Mouse (Mus musculus) heart, adult 2 months (tissue): ENCODE results near the gene Smad6. TPM values are rescaled to one million over a fixed set of nuclear protein-coding genes. Genes with fewer than 3 reads are reported as not detected.

Experiments used
- DNase-seq, 2 experiments: peaks; one replicate each; pipeline ENCODE4 v3.0.0; 2021
- H3K27ac ChIP-seq: fragments of 200-600 bp; 2 replicates; pipeline ENCODE4 v1.8.1; 2022
- H3K27me3 ChIP-seq: fragments of 200-500 bp; 2 replicates; pipeline ENCODE4 v1.6.1; 2012; ENCODE audit warnings: mild to moderate bottlenecking, low read length, inconsistent platforms, mixed read lengths; ENCODE audit not compliant: control insufficient read depth, insufficient read depth
- H3K36me3 ChIP-seq: fragments of 200-500 bp; 2 replicates; pipeline ENCODE4 v1.6.1; 2012; ENCODE audit warnings: low read length, inconsistent platforms; ENCODE audit not compliant: control insufficient read depth, insufficient read depth
- H3K4me1 ChIP-seq: fragments of 200-500 bp; 2 replicates; pipeline ENCODE4 v1.6.1; 2011; ENCODE audit warnings: low read length; ENCODE audit not compliant: control insufficient read depth, insufficient read depth
- H3K4me3 ChIP-seq: fragments of 200-600 bp; 2 replicates; pipeline ENCODE4 v1.8.1; 2022
- H3K79me2 ChIP-seq: fragments of 200-500 bp; replicated peaks from 2 replicates; pipeline ENCODE4 v1.6.1; 2012; ENCODE audit warnings: mild to moderate bottlenecking, inconsistent platforms, low read length, moderate library complexity, mixed read lengths; ENCODE audit not compliant: control insufficient read depth, insufficient read depth
- H3K9ac ChIP-seq: fragments of 200-500 bp; 2 replicates; pipeline ENCODE4 v1.6.1; 2012; ENCODE audit warnings: low read depth, mild to moderate bottlenecking, control low read depth, inconsistent platforms, low read length, mixed read lengths
- CTCF ChIP-seq: fragments of 200-600 bp; IDR thresholded peaks from 2 replicates; pipeline ENCODE4 v1.8.1; 2022; ENCODE audit warnings: antibody characterized with exemption, mild to moderate bottlenecking, moderate library complexity
- EP300 ChIP-seq: fragments of 200-500 bp; IDR thresholded peaks from 2 replicates; pipeline ENCODE4 v1.6.1; 2011; ENCODE audit warnings: low read depth, low read length, control low read depth; ENCODE audit not compliant: insufficient read depth
- POLR2A ChIP-seq: fragments of 200-500 bp; IDR thresholded peaks from 2 replicates; pipeline ENCODE4 v1.6.1; 2011; ENCODE audit warnings: mild to moderate bottlenecking, low read depth, low read length, control low read depth; ENCODE audit not compliant: insufficient read depth
- WGBS: fragments of 180-500 bp; shearing (Covaris S2); methylation state at CpG from one replicate; pipeline ENCODE4 v1.1.7; 2018; 5-methylcytosine and 5-hydroxymethylcytosine counted together
- intact Hi-C: fragments of 180-260 bp; cut with DNase I; formaldehyde crosslinking; loops from one replicate; pipeline ENCODE4 v1.15.1; 2025
- polyA plus RNA-seq: library from polyadenylated mRNA; depleted of rRNA; stranded (reverse); fragments of >200 nt; gene quantifications from 2 replicates; pipeline ENCODE4 v1.2.3, GENCODE M21; 2012
- total RNA-seq, 2 experiments: library from RNA; stranded (reverse); gene quantifications; 2 replicates each; pipeline ENCODE4 v1.2.3; 2021

The Smad6 gene
- total and polyA plus RNA-seq, 3 experiments: 11.0 to 15.1 (median 14.7) TPM

DNA sequence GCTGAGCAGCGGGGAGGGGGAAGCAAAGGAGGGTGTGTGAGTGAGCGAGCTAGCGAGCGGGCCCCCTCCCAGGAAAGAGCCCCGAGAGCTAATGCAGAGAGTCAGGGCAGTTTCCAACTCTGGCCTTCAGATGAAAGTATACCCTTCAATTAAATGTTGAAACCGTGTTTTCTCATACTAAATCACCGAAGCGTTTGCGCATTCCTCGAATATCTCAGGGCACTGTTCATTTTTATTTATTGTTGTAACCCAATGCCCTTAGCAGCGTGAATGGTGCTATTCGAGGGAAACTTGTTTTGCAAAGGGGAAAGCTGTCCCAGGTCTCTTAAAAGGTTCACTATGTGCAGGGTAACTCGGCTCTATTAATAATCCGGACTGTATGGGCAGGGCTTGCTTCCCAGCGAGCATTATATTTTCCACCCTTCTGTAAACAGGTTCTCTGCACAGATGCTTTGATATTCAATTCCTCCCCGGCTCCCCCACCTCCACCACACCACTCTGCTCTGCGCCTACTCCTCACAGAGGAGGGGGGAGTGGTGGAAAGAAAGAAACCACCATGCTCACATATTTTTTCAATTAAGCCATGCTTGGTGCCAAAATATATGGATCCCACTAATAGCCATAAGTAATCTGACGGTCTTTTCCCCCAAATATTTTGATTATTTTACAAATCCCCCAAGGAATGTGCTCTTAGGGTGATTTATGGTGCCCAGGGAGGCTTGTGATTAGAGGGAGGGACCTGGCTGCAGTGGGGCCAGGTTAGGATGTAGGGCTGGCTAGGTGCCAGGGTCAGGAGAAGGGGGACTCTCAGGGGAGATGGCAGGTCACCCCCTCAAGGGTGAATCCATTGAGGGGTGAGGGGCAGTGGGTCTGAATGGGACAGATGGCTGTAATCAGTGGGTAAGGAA lies 41.4 kb downstream of the Smad6 start:
- H3K4me1 ChIP-seq: peaks cover 32% of the 10 kb centered on the region
- no peak for DNase-seq
- 42% methylated on average over 18 of the region's 18 CpGs for WGBS
- no peaks in the 10 kb centered on the region; the same call in 1 of the 2 replicates for H3K79me2 ChIP-seq
- TF ChIP-seq EP300 (no peak), POLR2A (no peak), CTCF (no peak)
- H3K9ac ChIP-seq: no peak overlapping the region
- H3K27ac ChIP-seq: no peak overlapping the region; the same call in 1 of the 2 replicates
- no peak overlapping the region for H3K4me3 ChIP-seq
- H3K36me3 ChIP-seq: 0 out of 2 replicates have a peak, but pooled peaks cover 2% of the 10 kb centered on the region
- H3K27me3 ChIP-seq: no peaks in the 10 kb centered on the region
- intact Hi-C loops: no loop called here

DNA sequence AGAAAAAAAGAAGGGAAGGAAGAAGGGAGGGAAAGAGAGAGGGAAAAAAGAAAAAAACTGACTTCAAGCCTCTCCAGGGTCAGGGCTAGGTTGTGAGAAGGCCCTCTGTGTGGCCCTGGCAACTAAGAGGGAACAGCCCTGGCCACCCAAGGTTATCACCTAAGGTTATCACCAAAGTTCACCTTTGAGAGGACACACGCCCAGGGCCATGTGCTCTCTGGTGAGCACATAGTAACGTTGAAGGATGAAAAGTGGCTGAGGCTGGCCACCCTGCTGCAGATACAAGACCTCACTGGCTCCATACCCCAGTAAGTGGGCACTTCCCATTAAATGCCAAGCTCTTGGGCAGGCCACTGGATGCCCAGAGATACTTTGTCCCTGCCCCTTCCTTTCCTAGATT lies 42.6 kb downstream of the Smad6 start:
- WGBS: 76% methylated on average over 2 of the region's 2 CpGs
- Histone ChIP-seq H3K27me3 (no peaks in the 10 kb centered on the region), H3K9ac (no peak overlapping the region), H3K27ac (no peak overlapping the region), H3K79me2 (no peaks in the 10 kb centered on the region; the same call in none of the 2 replicates), H3K4me1 (peaks cover 30% of the 10 kb centered on the region), H3K4me3 (no peak overlapping the region), H3K36me3 (no peaks in the 10 kb centered on the region)
- TF ChIP-seq POLR2A: no peak
- TF ChIP-seq EP300: no peak
- TF ChIP-seq CTCF: no peak
- DNase-seq: no peak
- intact Hi-C loops: no loop called here

DNA sequence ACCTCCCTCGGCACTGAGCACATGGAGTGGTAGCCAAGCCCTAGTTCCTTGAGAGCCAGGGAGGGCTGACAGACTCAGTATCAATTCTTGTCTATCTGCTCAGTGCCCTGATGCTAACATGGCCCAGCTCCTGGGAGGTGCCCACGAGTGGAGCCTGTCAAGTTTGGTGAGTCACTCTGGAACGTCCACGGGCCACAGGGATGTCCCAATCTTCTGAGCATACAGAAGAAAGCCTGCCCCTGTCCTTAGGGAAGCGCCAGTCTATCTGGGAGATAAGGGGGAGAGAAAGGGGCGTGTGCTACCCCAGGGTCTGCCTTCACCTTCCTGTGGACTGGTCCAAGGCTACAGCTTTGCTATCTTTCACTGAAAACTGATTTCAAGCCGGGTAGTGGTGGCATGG lies 43.2 kb downstream of the Smad6 start:
- no peak overlapping the region for H3K4me3 ChIP-seq
- TF ChIP-seq EP300: no peak
- no peak for TF ChIP-seq CTCF
- TF ChIP-seq POLR2A: no peak
- peaks cover 30% of the 10 kb centered on the region for H3K4me1 ChIP-seq
- no peak overlapping the region for H3K27ac ChIP-seq
- WGBS: 52% methylated on average over 7 of the region's 7 CpGs
- no peaks in the 10 kb centered on the region; the same call in none of the 2 replicates for H3K79me2 ChIP-seq
- no peak for DNase-seq
- no peaks in the 10 kb centered on the region for H3K27me3 ChIP-seq
- no peak overlapping the region for H3K9ac ChIP-seq
- H3K36me3 ChIP-seq: no peaks in the 10 kb centered on the region
- intact Hi-C loops: no loop called here

DNA sequence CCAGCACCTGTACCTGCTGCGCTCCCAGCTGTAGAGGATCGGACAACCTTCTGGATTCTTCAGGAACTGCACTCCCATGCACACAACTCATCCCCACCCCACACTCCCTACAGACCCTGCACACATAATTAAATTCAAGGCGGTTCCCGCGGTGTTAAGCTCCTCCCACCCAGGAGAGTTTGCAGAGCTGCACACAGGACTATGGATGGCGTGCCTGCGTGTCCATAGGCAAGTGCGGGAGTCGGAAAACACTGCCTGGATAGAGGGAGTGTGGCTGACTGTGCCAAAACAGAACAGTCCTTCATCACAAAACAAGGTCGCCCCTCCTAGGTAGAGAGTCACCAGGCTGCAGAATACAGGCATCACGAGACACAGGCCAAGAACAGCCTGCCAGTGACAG lies 45.9 kb downstream of the Smad6 start:
- Histone ChIP-seq H3K36me3 (no peaks in the 10 kb centered on the region), H3K9ac (0 out of 2 replicates have a peak overlapping the region, but pooled peaks have one; percentile 14), H3K4me1 (peaks cover 26% of the 10 kb centered on the region), H3K27ac (no peak overlapping the region; the same call in 1 of the 2 replicates), H3K4me3 (no peak overlapping the region), H3K79me2 (no peaks in the 10 kb centered on the region; the same call in none of the 2 replicates), H3K27me3 (no peaks in the 10 kb centered on the region)
- DNase-seq: no peak
- WGBS: 52% methylated on average over 11 of the region's 11 CpGs
- intact Hi-C loops: no loop called here
- no peak for TF ChIP-seq CTCF

DNA sequence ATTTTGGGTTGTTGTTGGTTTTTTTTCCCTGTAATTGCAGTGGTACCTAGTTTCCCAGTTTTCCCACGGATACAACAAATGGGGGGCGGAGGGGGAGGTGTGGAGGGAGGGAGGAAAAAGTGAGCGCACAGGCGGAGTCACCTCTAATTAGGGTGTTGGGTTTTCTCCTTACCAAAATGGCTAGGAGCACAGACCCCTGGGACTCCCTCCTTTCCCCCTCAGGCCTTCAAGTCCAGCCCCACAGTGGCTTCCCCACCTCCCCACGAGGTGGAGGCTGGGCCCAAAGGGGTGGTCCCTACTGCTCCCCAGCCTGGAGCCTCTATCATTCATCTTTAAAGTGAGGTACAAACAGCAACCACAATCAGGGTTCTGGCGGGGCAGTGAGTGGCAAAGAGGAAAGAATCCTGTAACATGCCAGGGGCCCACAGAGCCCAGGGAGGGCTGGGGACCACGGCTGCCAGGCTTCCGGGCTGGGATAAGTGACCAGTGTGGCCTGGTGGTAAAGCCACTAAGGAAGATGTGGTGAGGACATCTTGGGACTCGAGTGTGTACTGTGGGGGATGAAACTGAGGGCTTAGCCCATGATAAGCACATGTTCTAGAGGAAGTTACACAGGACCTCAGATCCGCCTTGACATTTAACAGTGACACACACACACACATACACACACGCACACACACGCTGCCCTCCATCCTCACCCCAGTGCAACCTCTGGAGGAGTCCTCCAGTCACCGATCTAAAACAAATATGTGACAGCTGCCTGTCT lies 47.4 kb downstream of the Smad6 start:
- Histone ChIP-seq H3K79me2 (no peaks in the 10 kb centered on the region; the same call in none of the 2 replicates), H3K4me3 (no peak overlapping the region), H3K27ac (peak overlapping the region; percentile 44), H3K36me3 (no peaks in the 10 kb centered on the region), H3K9ac (no peak overlapping the region), H3K27me3 (no peaks in the 10 kb centered on the region), H3K4me1 (peaks cover 32% of the 10 kb centered on the region)
- 67% methylated on average over 13 of the region's 13 CpGs for WGBS
- intact Hi-C loops: no loop called here
- DNase-seq: no peak
- TF ChIP-seq CTCF: no peak
- no peak for TF ChIP-seq POLR2A
- no peak for TF ChIP-seq EP300

DNA sequence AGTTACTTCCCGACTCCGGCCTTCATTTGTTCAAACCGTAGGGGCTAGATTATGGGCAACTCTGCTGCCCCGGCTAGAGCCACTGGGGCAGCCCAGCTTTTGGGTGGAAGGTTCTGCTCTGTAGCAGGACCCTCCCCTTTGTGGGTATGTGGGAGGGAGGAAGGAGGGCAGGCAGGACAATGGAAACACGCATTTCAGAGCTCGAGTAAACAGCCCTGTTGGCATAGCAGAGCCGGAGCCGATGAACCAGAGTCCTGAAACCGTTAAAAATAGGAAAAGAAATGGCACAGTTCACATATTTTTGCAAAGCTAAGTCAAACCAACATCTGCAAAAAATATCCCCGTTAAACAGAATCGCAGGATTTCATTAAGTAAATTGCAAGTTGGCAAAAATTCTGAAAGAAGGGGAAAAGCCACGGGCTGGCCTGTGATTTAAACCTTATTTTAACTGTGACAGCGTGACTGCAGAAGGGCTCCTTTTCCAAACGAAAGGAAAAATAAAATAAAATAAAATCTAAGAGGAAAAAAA lies 48.1 kb downstream of the Smad6 start:
- Histone ChIP-seq H3K9ac (no peak overlapping the region), H3K4me1 (peaks cover 38% of the 10 kb centered on the region), H3K4me3 (no peak overlapping the region), H3K27me3 (no peaks in the 10 kb centered on the region), H3K27ac (peak overlapping the region; percentile 44), H3K36me3 (no peaks in the 10 kb centered on the region), H3K79me2 (no peaks in the 10 kb centered on the region; the same call in none of the 2 replicates)
- intact Hi-C loops: no loop called here
- DNase-seq: no peak
- TF ChIP-seq EP300 (no peak), CTCF (no peak), POLR2A (no peak)
- 51% methylated on average over 14 of the region's 14 CpGs for WGBS
